Mouse (Mus musculus) myocyte (in vitro differentiated cells): ENCODE data around the gene Cdc73.

Source experiments
- CEBPB ChIP-seq: IDR thresholded peaks from 2 replicates; pipeline ENCODE4 v1.6.1; 2011; ENCODE audit warnings: mild to moderate bottlenecking, moderate library complexity; ENCODE audit not compliant: poor library complexity, insufficient read depth, severe bottlenecking
- POLR2A ChIP-seq: IDR thresholded peaks from one replicate; pipeline ENCODE4 v1.6.1; 2011; ENCODE audit warnings: low read depth, mild to moderate bottlenecking, control low read depth, moderate library complexity; ENCODE audit not compliant: insufficient read length
- TCF12 ChIP-seq: IDR thresholded peaks from one replicate; pipeline ENCODE4 v1.6.1; 2011; ENCODE audit warnings: mild to moderate bottlenecking, control low read depth; ENCODE audit not compliant: poor library complexity, insufficient read depth, severe bottlenecking
- USF1 ChIP-seq: IDR thresholded peaks from one replicate; pipeline ENCODE4 v1.6.1; 2011; ENCODE audit warnings: low read depth, mild to moderate bottlenecking, control low read depth, moderate library complexity

DNA sequence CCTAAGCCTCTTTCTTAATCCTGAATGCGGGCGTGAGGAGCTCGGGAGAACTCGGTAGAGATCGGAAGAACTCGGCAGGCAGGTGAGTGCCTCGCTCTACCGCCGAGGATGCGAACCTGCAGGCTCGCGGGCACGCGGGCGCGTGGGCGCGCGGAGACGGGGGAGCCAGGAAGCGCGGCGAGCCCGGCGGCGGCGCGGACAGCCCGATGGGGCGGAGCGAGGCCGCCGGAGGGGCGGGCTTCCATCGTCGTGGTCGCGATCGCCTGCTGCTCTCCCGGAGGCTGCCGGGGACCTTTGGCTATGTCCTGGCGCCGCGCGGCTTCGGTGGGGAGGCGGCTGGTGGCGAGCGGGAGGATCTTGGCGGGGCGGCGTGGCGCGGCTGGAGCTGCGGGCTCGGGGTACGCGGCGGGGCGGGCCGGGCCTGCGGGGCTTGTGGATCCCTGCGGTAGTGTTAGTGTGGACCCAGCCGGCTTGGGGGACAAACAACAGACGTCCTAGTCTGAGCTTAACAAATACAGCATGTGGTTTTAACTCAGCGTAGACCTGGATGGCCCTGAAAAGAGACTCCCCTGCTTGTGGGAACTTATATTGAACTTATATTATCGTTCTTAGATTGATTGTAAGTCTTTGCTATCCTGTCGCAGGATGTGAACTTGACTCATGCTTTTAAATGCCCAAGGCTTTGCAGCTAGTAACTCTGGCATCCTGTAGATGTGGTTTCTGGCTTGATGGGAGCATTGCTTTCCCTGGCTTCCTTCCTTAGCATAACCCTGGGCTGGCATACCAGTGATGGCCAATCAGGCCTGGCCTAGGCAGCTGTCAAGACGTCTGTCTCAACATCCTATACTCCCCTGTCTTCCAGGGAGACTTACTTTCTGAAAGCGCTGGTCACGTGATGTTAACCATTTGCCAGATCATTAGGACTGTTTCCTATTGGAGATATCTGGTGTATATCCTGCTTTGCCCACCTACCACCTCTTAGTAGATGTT, 37.0 kb upstream of the Cdc73 start:
- TF ChIP-seq POLR2A (peak; percentile 64), USF1 (peak; percentile 97), TCF12 (no peak), CEBPB (no peak)
